Mouse (Mus musculus) liver, postnatal 0 days (tissue): Measurements from ENCODE around the gene Pold4. TPM values are rescaled to one million over a fixed set of nuclear protein-coding genes. Genes with fewer than 3 reads are reported as not detected.
"Not testable (repeated sequence)": the region's sequence is repeated elsewhere in the genome, so short reads cannot be mapped to it uniquely, and the experiment has no call there.

ENCODE experiments used
- ATAC-seq: fragments of 200-750 bp; cut with Nextera tagmentation; 2 replicates; pipeline ENCODE4 v1.8.0; 2017; ENCODE audit warnings: mild to moderate bottlenecking, moderate library complexity
- DNase-seq: peaks from one replicate; pipeline ENCODE4 v3.0.0-alpha.2; 2016
- H3K27ac ChIP-seq: fragments of 300-500 bp; sonication (generic); 2 replicates; pipeline ENCODE4 v1.5.1; 2014; ENCODE audit warnings: antibody characterized with exemption, moderate library complexity, mild to moderate bottlenecking, low read depth
- H3K27me3 ChIP-seq: fragments of 300-500 bp; sonication (generic); 2 replicates; pipeline ENCODE4 v1.6.1; 2014; ENCODE audit warnings: low read length, control low read depth, mixed read lengths; ENCODE audit not compliant: insufficient read depth
- H3K36me3 ChIP-seq: fragments of 300-500 bp; sonication (generic); replicated peaks from 2 replicates; pipeline ENCODE4 v1.6.1; 2014; ENCODE audit warnings: mild to moderate bottlenecking, control low read depth, low read length, moderate library complexity, mixed read lengths; ENCODE audit not compliant: insufficient read depth
- H3K4me1 ChIP-seq: fragments of 300-500 bp; sonication (generic); 2 replicates; pipeline ENCODE4 v1.6.1; 2014; ENCODE audit warnings: antibody characterized with exemption, mild to moderate bottlenecking, control low read depth; ENCODE audit not compliant: insufficient read depth
- H3K4me2 ChIP-seq: fragments of 300-500 bp; sonication (generic); 2 replicates; pipeline ENCODE4 v1.6.1; 2014; ENCODE audit warnings: low read depth, mild to moderate bottlenecking, low read length, moderate library complexity, mixed read lengths
- H3K4me3 ChIP-seq: fragments of 300-500 bp; sonication (generic); 2 replicates; pipeline ENCODE4 v1.5.1; 2014; ENCODE audit warnings: low read depth, low read length
- H3K9ac ChIP-seq: fragments of 300-500 bp; sonication (generic); replicated peaks from 2 replicates; pipeline ENCODE4 v1.6.1; 2014; ENCODE audit warnings: mild to moderate bottlenecking, moderate library complexity
- H3K9me3 ChIP-seq: fragments of 300-500 bp; sonication (generic); 2 replicates; pipeline ENCODE4 v1.6.1; 2016; ENCODE audit warnings: mild to moderate bottlenecking, control low read depth, low read length, mixed read lengths
- CTCF ChIP-seq: sonication (generic); IDR thresholded peaks from 2 replicates; pipeline ENCODE4 v1.5.1; 2016; ENCODE audit warnings: antibody characterized with exemption, low read depth
- EP300 ChIP-seq: IDR thresholded peaks from 2 replicates; pipeline ENCODE4 v1.6.1; 2016; ENCODE audit warnings: antibody characterized with exemption, low read depth, mild to moderate bottlenecking
- WGBS: fragments of 180-500 bp; shearing (Covaris S2); extraction: QIAGEN DNeasy Blood & Tissue Kit; methylation state at CpG from one replicate; pipeline ENCODE4 v1.1.7; 2014; ENCODE audit not compliant: insufficient replicate concordance; 5-methylcytosine and 5-hydroxymethylcytosine counted together
- polyA plus RNA-seq: library from polyadenylated mRNA; unstranded; fragments of >200 nt; fragmentation: Nextera tagmentation; extraction: Ambion mirVana; gene quantifications from 2 replicates; pipeline ENCODE4 v1.2.1, GENCODE M21; 2015

Gene Pold4
- polyA plus RNA-seq, 1 experiment from 2014 or later, result 31.1 TPM

DNA sequence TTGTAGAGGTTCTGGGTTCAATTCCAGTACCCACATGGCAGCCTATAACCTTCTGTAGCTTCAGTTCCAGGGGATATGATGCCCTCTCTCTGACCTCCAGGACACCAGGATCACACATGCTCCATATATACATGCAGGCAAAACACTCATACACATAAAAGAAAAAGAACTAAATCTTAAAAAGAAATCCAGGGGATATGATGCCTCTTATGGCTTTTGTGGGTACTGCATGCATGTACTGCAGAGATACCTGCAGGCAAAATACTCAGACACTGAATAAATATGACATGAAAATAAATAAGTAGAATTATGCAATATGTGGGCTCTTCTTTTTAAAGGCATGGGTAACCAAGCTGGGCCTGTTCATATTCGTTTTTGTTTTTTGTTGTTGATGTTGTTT lies 15.3 kb downstream of the Pold4 start:
- no peaks in the 10 kb centered on the region for H3K27me3 ChIP-seq
- H3K4me1 ChIP-seq, result no peaks in the 10 kb centered on the region
- WGBS, result 54% methylated on average over 1 of the region's 1 CpGs
- no peak for ATAC-seq
- no peak overlapping the region for H3K4me3 ChIP-seq
- DNase-seq, result no peak
- TF ChIP-seq EP300, result no peak
- TF ChIP-seq CTCF, result peak; percentile 54
- H3K4me2 ChIP-seq, result no peak overlapping the region
- H3K27ac ChIP-seq, result no peak overlapping the region
- H3K9ac ChIP-seq, result no peak overlapping the region
- H3K36me3 ChIP-seq, result no peaks in the 10 kb centered on the region
- H3K9me3 ChIP-seq, result no peaks in the 10 kb centered on the region

DNA sequence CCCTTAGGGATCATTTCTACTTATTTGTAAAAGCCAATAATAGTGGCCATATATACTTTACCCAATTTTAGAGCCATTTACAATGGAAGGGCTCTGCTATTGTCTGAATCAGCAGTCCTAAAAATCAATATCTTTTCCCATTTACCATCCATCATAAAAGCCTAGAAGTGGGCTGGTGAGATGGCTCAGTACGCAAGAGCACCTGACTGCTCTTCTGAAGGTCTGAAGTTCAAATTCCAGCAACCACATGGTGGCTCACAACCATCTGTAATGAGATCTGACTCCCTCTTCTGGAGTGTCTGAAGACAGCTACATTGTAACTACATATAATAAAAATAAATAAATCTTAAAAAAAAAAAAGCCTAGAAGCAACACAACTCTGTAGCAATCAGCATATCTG lies 17.0 kb downstream of the Pold4 start:
- H3K27ac ChIP-seq, H3K36me3 ChIP-seq, H3K4me1 ChIP-seq, H3K4me2 ChIP-seq, H3K9ac ChIP-seq, ATAC-seq, H3K9me3 ChIP-seq, H3K27me3 ChIP-seq, DNase-seq, H3K4me3 ChIP-seq: not testable (repeated sequence)
- 52% methylated on average over 1 of the region's 1 CpGs for WGBS

DNA sequence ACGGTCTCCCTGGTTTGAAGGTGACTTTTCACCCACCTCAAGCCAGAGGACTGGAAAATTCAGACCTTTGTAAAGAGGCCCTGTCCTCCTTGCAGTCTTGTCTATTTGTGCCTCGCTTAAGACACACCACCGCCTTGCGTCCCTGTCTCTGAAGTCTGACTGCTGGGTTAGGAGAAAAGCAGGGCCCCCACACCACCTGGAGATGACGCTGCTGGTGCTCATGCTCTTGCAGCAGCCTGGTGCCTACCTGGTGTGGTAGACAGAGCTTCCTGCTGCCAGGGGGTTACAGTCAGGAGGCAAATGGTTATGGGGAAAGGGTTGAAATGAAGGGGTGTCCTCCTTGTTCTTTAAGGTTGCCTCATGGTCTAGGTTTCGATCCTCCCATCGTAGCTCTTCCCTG lies 22.5 kb downstream of the Pold4 start:
- WGBS, result 84% methylated on average over 7 of the region's 7 CpGs
- no peak overlapping the region for H3K4me2 ChIP-seq
- H3K27me3 ChIP-seq, result no peaks in the 10 kb centered on the region
- H3K4me3 ChIP-seq, result no peak overlapping the region
- H3K9ac ChIP-seq, result no peak overlapping the region
- no peak overlapping the region for H3K27ac ChIP-seq
- no peaks in the 10 kb centered on the region for H3K36me3 ChIP-seq
- no peaks in the 10 kb centered on the region for H3K9me3 ChIP-seq
- no peak for TF ChIP-seq EP300
- no peak for TF ChIP-seq CTCF
- DNase-seq, result no peak
- H3K4me1 ChIP-seq, result peaks cover 9% of the 10 kb centered on the region
- no peak for ATAC-seq

DNA sequence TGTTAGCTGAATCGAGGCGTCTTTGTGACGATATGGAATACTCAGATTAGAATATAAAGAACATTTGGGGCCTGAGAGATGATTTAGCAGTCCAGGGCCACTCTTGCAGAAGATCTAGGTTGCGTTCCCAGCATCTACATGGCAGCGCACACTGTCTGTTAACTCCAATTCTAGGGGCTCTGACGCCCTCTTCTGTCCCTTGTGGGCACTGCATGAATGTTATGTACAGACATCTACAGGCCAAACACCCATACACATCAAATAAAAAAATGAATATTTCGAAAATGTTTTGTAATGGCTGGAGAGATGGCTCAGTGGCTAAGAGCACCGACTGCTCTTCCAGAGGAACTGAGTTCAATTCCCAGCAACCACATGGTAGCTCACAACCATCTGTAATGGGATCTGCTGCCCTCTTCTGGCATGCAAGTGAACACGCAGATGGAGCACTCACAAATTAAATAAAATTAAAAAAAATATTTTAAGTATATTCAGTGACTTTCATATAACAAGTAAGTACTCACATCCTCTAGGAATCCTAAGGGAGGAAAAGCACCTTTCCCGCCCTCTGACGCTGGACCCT lies 24.0 kb downstream of the Pold4 start:
- 78% methylated on average over 11 of the region's 11 CpGs for WGBS
- Histone ChIP-seq H3K4me1 (peaks cover 9% of the 10 kb centered on the region), H3K27ac (no peak overlapping the region), H3K9ac (no peak overlapping the region), H3K4me3 (no peak overlapping the region), H3K27me3 (no peaks in the 10 kb centered on the region), H3K4me2 (no peak overlapping the region), H3K36me3 (no peaks in the 10 kb centered on the region), H3K9me3 (no peaks in the 10 kb centered on the region)
- TF ChIP-seq EP300 (no peak), CTCF (peak; percentile 59)
- ATAC-seq, result no peak
- DNase-seq, result no peak

DNA sequence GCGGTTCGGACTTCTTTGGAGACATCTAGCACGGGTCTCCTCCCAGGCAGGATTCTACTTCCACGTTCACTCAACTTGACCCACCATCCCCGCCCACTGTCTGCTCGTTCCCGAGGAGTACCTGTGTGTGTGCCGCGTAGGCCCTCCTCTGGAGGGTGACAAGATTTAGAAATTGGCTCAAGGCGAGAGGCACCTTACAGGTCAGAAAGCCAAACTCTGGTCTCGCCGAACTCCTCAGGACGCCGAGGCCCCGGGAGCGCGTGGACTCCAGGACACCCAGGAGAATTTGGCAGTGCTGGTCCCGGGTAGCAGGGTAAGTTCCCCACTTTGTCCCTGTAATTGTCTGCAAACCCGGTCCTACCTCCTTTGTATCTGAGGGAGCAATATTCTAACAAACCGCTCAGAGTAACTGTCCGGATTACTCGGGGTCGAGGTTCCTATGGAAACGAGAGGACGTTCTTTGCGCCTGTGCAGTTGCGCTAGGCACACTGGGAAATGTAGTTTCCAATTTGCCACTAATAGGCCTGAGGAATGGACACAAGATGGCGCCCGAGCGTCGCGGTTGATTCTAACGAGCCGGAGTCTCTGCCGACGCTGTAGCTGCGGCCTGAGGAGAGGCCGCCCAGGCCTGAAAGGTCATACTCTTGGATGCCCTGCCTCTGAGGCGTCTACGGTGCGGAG lies 25.7 kb downstream of the Pold4 start:
- no peaks in the 10 kb centered on the region for H3K9me3 ChIP-seq
- DNase-seq, result peak; percentile 93
- H3K4me3 ChIP-seq, result peak overlapping the region; percentile 71
- H3K4me2 ChIP-seq, result peak overlapping the region; percentile 97
- no peaks in the 10 kb centered on the region for H3K27me3 ChIP-seq
- peak; percentile 84 for ATAC-seq
- no peaks in the 10 kb centered on the region for H3K36me3 ChIP-seq
- TF ChIP-seq CTCF (peak; percentile 98), EP300 (no peak)
- no peak overlapping the region for H3K27ac ChIP-seq
- H3K9ac ChIP-seq, result peak overlapping the region; percentile 60
- peaks cover 15% of the 10 kb centered on the region for H3K4me1 ChIP-seq
- under 1% methylated on average over 41 of the region's 41 CpGs for WGBS

DNA sequence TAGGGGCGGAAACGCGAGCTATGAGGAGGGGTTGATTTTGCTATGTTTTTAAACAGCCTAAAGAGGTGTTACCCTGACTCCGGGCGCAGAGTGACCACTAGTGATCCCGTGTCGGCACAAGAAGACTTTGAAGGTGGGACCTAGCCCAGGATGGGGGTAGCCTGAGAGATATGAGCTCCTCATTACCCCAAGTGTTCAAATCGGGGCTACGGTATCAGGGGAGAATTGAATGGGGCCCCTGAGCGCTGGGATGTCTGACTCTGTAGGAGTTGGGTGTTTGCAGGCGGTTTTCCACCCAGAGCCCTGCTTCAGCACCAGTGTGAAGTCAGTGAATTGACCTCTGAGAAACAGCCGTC lies 26.2 kb downstream of the Pold4 start:
- no peaks in the 10 kb centered on the region for H3K27me3 ChIP-seq
- no peak overlapping the region; the same call in 1 of the 2 replicates for H3K27ac ChIP-seq
- no peaks in the 10 kb centered on the region for H3K9me3 ChIP-seq
- DNase-seq, result no peak
- H3K4me3 ChIP-seq, result peak overlapping the region; percentile 71
- H3K36me3 ChIP-seq, result no peaks in the 10 kb centered on the region
- peak overlapping the region; percentile 97 for H3K4me2 ChIP-seq
- ATAC-seq, result no peak
- 34% methylated on average over 12 of the region's 12 CpGs for WGBS
- H3K9ac ChIP-seq, result peak overlapping the region; percentile 49; the same call in 1 of the 2 replicates
- peaks cover 18% of the 10 kb centered on the region for H3K4me1 ChIP-seq
- TF ChIP-seq EP300, result no peak
- TF ChIP-seq CTCF, result no peak
